Mouse (Mus musculus) testis, adult 2 months (tissue): ENCODE measurements around the gene Smarcb1. TPM values are rescaled to one million over a fixed set of nuclear protein-coding genes. Genes with fewer than 3 reads are reported as not detected.
"Not testable (repeated sequence)": the region's sequence is repeated elsewhere in the genome, so short reads cannot be mapped to it uniquely, and the experiment has no call there.

ENCODE experiments used
- H3K27ac ChIP-seq: fragments of 200-500 bp; 2 replicates; pipeline ENCODE4 v1.5.1; 2012; ENCODE audit warnings: low read depth, low read length; ENCODE audit not compliant: control insufficient read depth, insufficient read depth
- H3K27me3 ChIP-seq: fragments of 200-500 bp; 2 replicates; pipeline ENCODE4 v1.6.1; 2012; ENCODE audit warnings: mild to moderate bottlenecking, low read length, moderate library complexity; ENCODE audit not compliant: control insufficient read depth, insufficient read depth
- H3K36me3 ChIP-seq: fragments of 200-500 bp; 2 replicates; pipeline ENCODE4 v1.6.1; 2012; ENCODE audit warnings: mild to moderate bottlenecking, low read length; ENCODE audit not compliant: control insufficient read depth, insufficient read depth
- H3K4me1 ChIP-seq: fragments of 200-500 bp; 2 replicates; pipeline ENCODE4 v1.6.1; 2012; ENCODE audit warnings: low read length; ENCODE audit not compliant: control insufficient read depth, insufficient read depth
- H3K4me3 ChIP-seq: fragments of 200-500 bp; 2 replicates; pipeline ENCODE4 v1.5.1; 2012; ENCODE audit warnings: low read depth, mild to moderate bottlenecking, low read length, moderate library complexity, mixed read lengths; ENCODE audit not compliant: control insufficient read depth
- CTCF ChIP-seq: fragments of 200-500 bp; IDR thresholded peaks from 2 replicates; pipeline ENCODE4 v1.5.1; 2012; ENCODE audit warnings: low read depth, mild to moderate bottlenecking, inconsistent platforms, low read length, moderate library complexity; ENCODE audit not compliant: control insufficient read depth, insufficient read depth, insufficient replicate concordance
- POLR2A ChIP-seq: fragments of 200-500 bp; IDR thresholded peaks from 2 replicates; pipeline ENCODE4 v1.6.1; 2012; ENCODE audit warnings: low read depth, mild to moderate bottlenecking, inconsistent platforms, low read length, moderate library complexity; ENCODE audit not compliant: control insufficient read depth
- polyA plus RNA-seq: library from polyadenylated mRNA; depleted of rRNA; stranded (reverse); fragments of >200 nt; gene quantifications from 2 replicates; pipeline ENCODE4 v1.2.3, GENCODE M21; 2012

The Smarcb1 gene
- polyA plus RNA-seq, 1 experiment: 41.7 TPM

DNA sequence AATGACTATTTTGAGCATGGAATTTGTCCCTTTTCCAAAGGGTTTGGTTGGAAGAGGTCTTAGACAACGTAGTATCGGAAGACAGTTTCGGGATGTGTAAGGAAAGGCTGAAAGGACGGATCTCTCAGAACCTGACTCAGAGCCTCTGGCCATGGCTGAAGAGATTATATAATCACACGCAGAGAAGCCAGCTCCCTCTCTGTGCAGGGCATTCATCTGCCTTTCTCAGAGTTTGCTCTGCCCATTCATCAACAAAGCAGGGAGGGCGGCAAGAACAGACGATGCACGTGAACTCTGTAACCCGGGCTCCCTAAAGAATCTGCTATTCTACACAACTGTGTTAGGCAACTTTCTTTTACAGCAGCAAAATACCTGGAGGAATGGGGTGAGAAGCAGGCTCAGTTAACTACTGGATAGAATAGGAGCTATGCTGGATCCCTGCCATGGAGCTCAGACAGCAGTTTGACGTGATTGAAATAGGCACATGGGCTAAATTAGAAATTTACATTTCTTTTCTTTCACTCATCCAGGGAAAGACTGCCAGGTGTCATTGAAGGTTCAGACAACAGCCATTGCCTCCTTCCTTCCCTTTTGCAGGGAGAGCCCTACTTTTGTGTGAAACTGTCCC is 47.8 kb downstream of the Smarcb1 start:
- H3K27ac ChIP-seq: no peak overlapping the region
- H3K4me3 ChIP-seq: no peak overlapping the region
- peaks cover 4% of the 10 kb centered on the region for H3K4me1 ChIP-seq
- H3K36me3 ChIP-seq: no peaks in the 10 kb centered on the region
- TF ChIP-seq CTCF: no peak
- no peaks in the 10 kb centered on the region for H3K27me3 ChIP-seq

DNA sequence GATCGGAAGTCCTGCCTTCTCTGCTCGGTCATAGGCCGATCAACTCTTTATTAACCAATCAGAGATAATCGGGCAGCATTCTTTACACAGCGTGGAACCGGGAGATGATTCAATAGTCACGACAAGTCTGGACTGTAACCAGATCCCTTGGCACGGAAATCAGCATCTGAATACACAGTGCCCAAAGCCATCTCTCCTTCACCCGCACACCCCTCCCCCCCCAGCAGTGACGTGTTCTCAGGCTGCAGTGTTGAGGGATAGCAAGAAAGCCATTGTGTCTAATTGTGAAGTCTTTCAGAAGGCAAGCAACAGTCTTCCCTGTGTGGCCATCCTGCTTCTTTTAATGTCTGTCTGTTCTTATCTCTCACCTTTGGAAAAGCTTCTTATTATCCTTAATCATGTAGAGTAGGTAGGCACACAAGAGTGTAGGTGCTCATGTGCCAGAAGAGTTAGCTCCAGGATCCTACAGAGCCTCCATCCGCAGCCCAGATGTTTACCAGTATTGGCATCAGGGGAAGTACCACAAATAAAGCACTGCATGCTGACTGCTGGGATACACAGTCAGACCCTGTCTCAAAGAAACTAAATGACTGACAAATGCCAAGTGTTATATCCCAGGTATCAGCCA is 48.4 kb downstream of the Smarcb1 start:
- peak overlapping the region; percentile 30; the same call in 1 of the 2 replicates for H3K27ac ChIP-seq

DNA sequence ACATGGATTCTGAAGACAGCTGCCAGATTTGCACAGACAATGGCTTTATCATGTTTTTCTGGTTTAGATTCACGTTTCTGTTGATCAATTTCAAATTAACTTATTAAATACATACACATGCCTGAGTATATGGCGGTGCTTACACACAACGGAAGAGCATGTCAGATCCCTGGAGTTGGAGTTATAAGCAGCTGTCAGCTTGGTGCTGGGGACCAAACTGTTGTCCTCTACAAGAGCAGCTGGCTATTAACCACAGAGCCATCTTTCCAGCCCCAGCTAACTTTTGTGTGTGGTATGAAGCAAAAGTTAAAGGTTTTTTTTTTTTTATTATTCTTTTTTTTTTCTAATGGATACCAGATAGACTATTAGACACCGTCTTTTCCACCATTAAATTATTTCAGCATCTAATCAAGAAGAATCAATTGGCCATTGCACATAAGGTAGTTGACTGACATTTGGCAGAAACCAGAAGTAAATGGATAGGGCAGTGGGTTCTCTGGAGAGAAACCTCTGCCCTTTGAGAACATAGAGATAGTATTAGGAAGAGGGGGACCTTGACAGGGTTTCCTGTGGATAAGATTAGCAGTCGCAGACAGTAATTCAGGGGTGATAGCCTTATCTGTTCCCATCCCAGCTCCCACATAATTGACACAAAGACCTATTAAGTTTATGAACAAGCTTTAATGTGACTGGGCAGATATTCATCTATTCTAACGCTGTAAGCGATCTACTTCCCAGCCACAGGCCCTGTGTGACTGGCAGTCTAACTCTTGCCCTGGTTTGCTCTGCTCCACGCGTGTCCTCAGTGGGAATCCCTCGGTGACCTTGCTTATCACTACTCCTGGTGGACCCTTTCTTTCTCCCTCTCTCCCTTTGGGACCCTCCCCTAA is 49.1 kb downstream of the Smarcb1 start:
- Histone ChIP-seq H3K27ac (no peak overlapping the region; the same call in 1 of the 2 replicates), H3K27me3 (no peaks in the 10 kb centered on the region), H3K36me3 (no peaks in the 10 kb centered on the region), H3K4me1 (peaks cover 4% of the 10 kb centered on the region), H3K4me3 (peak overlapping the region; percentile 36; the same call in 1 of the 2 replicates)
- no peak for TF ChIP-seq POLR2A
- TF ChIP-seq CTCF: no peak

More for the DNA sequence above, 48.4 kb downstream of the Smarcb1 start:
- peak overlapping the region; percentile 36 for H3K4me3 ChIP-seq
- no peaks in the 10 kb centered on the region for H3K36me3 ChIP-seq
- TF ChIP-seq CTCF (no peak), POLR2A (no peak)
- H3K27me3 ChIP-seq: no peaks in the 10 kb centered on the region
- peaks cover 4% of the 10 kb centered on the region for H3K4me1 ChIP-seq

DNA sequence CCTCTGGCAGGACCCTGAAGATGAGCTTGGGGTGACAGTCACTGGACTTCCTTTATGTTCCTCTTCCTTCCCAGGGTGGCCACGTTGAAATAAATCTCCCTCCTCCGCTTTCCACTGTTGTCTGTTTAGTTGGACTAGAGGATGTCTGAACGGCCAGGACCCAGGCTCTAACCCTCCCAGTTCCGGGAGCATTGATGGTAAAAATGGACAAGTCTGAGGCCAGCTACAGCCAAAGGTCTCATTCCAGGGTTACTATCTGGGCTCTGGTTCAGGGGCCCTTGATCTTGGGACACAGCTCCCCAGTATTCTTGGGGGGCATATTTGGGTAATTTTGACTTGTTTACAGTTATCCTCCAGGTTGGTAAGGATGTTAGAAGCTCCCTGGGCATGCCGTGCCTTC is 59.8 kb downstream of the Smarcb1 start:
- Histone ChIP-seq H3K4me3 (peak overlapping the region; percentile 76), H3K27ac (peak overlapping the region; percentile 86), H3K27me3 (no peaks in the 10 kb centered on the region), H3K36me3 (no peaks in the 10 kb centered on the region), H3K4me1 (peaks cover 11% of the 10 kb centered on the region)
- no peak for TF ChIP-seq CTCF

DNA sequence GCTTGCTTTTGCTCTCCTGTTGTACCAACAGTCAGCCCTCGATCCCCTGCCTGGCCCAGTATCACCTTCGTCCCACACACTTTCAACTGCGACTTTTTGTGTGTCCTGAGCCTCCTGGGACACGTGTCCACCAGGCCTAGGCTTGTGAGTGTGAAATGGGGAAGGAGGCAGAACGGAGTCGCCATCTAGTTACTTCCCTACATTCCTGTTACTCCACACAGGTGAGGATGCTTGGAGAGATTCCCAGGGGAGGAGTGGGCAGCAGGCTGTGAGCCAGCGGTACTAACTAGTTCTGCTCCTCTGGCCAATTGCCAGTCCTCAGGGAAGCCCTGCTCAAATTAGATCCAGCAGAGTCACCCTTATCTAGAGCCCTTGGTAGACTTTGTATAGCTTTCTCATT is 60.7 kb downstream of the Smarcb1 start:
- Histone ChIP-seq H3K36me3 (no peaks in the 10 kb centered on the region), H3K27me3 (no peaks in the 10 kb centered on the region), H3K4me1 (peaks cover 10% of the 10 kb centered on the region), H3K4me3 (peak overlapping the region; percentile 92), H3K27ac (peak overlapping the region; percentile 86)
- peak; percentile 47; the same call in 1 of the 2 replicates for TF ChIP-seq POLR2A
- no peak for TF ChIP-seq CTCF

DNA sequence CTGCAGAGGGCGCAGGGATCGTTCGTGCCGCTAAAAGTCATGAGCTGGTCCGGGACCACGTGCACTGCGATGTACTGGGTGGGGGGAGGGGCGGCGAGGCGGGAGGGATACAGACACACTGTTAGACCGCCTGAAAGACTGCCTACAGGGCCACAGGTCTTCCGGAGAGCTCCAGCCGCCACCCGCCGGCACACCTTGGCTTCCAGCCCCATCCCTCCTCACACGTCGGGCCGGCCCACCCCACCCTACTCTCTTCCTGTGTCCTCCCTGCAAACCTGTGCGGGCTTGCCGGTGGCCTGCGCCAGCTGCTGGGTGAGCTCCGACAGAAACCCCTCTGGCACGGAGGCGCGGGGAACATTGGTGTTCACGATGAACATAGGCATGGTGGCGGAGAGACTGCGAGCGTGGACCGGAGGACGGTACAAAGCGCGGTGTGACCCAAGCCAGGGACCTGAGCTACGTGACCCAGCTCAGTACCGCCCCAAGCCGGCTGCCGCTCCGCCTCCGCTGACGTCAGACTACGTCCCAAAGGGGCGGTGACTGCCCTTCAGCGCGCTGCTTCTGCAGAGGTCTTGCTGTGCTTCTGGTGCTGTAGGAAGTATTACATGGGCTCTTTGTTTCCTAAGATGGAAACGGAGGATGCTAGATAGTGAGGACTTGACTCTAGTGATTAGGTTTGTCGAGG is 61.5 kb downstream of the Smarcb1 start, which contains the start of gene Mif:
TSS of gene Mif (minus strand) at position 455 of the 685 bp plus-strand sequence.
- not testable (repeated sequence) for H3K4me1 ChIP-seq, H3K27me3 ChIP-seq, H3K36me3 ChIP-seq
- TF ChIP-seq CTCF (0 out of 2 replicates have a peak, but pooled peaks have one; percentile 0), POLR2A (peak; percentile 89)
- Histone ChIP-seq H3K27ac (peak within 1 kb of the TSS; percentile 86), H3K4me3 (peak within 1 kb of the TSS; percentile 92)
